Mouse (Mus musculus) spleen, adult 2 months (tissue): ENCODE results near the gene Gm48551. TPM values are rescaled to one million over a fixed set of nuclear protein-coding genes. Genes with fewer than 3 reads are reported as not detected.

Experiments used
- DNase-seq, 2 experiments: peaks; one replicate each; pipeline versions ENCODE4 v3.0.0 to v3.0.0-alpha.2; 2012 to 2021; ENCODE audit warnings: low spot score in 2 of 2, low read depth in 1 of 2
- H3K27ac ChIP-seq: fragments of 200-500 bp; 2 replicates; pipeline ENCODE4 v1.5.1; 2012; ENCODE audit warnings: low read length, inconsistent platforms; ENCODE audit not compliant: insufficient read depth
- H3K27me3 ChIP-seq: fragments of 200-500 bp; 2 replicates; pipeline ENCODE4 v1.6.1; 2012; ENCODE audit warnings: mild to moderate bottlenecking, moderate library complexity, low read length, inconsistent platforms; ENCODE audit not compliant: control insufficient read depth, insufficient read depth
- H3K36me3 ChIP-seq: fragments of 200-500 bp; 2 replicates; pipeline ENCODE4 v1.6.1; 2012; ENCODE audit warnings: mild to moderate bottlenecking, low read length, inconsistent platforms; ENCODE audit not compliant: control insufficient read depth, insufficient read depth
- H3K4me1 ChIP-seq: fragments of 200-500 bp; 2 replicates; pipeline ENCODE4 v1.6.1; 2011; ENCODE audit warnings: inconsistent platforms; ENCODE audit not compliant: control insufficient read depth, insufficient read depth, insufficient read length
- H3K4me3 ChIP-seq: fragments of 200-500 bp; 2 replicates; pipeline ENCODE4 v1.5.1; 2011; ENCODE audit warnings: mild to moderate bottlenecking, inconsistent platforms; ENCODE audit not compliant: insufficient read depth, insufficient read length; ENCODE audit errors: extremely low read depth
- CTCF ChIP-seq: fragments of 200-500 bp; IDR thresholded peaks from 2 replicates; pipeline ENCODE4 v1.5.1; 2011; ENCODE audit warnings: mild to moderate bottlenecking, inconsistent platforms; ENCODE audit not compliant: insufficient read depth, insufficient read length, insufficient replicate concordance; ENCODE audit errors: extremely low read depth
- POLR2A ChIP-seq: fragments of 200-500 bp; IDR thresholded peaks from 2 replicates; pipeline ENCODE4 v1.6.1; 2011; ENCODE audit warnings: low read depth, low read length, inconsistent platforms
- WGBS: fragments of 180-500 bp; shearing (Covaris S2); methylation state at CpG from one replicate; pipeline ENCODE4 v1.1.7; 2018; 5-methylcytosine and 5-hydroxymethylcytosine counted together
- polyA plus RNA-seq: library from polyadenylated mRNA; depleted of rRNA; stranded (reverse); fragments of >200 nt; gene quantifications from 2 replicates; pipeline ENCODE4 v1.2.3, GENCODE M21; 2012

Gm48551 gene
- polyA plus RNA-seq, 1 experiment, result 2.3 TPM

DNA sequence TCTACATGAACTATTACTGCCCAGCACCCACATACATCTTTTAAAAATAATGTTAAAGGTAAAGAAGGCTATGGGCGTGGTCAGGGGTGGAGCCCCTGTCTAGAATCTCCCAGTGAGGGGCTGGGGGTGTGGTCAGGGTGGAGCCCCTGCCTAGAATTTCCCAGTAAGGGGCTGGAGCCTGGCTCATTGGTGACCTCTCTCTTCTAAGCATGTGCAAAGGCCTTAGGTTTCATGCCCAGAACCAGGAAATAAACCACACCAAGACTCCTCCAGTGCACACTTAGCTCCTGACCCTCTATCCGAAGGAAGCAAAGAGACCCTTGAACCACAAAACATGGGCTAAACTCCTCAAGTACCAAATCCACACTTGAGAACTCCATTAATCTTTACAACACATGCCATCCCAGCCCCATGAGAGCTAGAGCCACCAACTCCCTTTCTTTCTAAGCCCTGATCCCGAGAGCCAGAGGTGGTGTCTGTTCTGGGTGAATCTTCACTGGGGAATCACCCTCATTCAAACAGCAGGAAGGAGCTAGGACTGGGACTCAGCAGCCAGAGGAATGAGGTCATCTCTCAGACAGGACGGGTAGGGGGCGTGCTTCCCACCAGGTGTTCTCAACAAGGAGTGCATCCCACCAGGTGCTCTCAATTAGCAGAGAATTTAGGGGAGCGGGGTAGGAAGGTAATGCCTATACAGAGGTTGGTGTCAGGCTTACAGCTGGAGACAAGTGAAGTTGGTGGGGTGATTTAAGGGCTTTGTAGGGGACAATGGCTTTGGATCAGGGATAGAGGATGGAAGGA, 7.5 kb upstream of the Gm48551 start:
- TF ChIP-seq POLR2A, result no peak
- TF ChIP-seq CTCF, result no peak
- Histone ChIP-seq H3K36me3 (no peaks in the 10 kb centered on the region), H3K27me3 (no peaks in the 10 kb centered on the region), H3K27ac (peak overlapping the region; percentile 0; the same call in 1 of the 2 replicates), H3K4me1 (peaks cover 16% of the 10 kb centered on the region; the same call in 1 of the 2 replicates), H3K4me3 (peak overlapping the region; percentile 85; the same call in 1 of the 2 replicates)
- WGBS, result 54% methylated on average over 6 of the region's 6 CpGs
- no peak for DNase-seq

- H3K27ac ChIP-seq, result no peak overlapping the region
- no peaks in the 10 kb centered on the region for H3K27me3 ChIP-seq
- WGBS, result 15% methylated on average over 2 of the region's 2 CpGs
- peak overlapping the region; percentile 85 for H3K4me3 ChIP-seq
- DNase-seq, result no peak
- H3K4me1 ChIP-seq, result peaks cover 16% of the 10 kb centered on the region; the same call in 1 of the 2 replicates
- TF ChIP-seq POLR2A (no peak), CTCF (no peak)
- no peaks in the 10 kb centered on the region for H3K36me3 ChIP-seq
These were observed 7.0 kb upstream of the Gm48551 start for GRCm38 (mm10) chr10:81377362-81377664.

DNA sequence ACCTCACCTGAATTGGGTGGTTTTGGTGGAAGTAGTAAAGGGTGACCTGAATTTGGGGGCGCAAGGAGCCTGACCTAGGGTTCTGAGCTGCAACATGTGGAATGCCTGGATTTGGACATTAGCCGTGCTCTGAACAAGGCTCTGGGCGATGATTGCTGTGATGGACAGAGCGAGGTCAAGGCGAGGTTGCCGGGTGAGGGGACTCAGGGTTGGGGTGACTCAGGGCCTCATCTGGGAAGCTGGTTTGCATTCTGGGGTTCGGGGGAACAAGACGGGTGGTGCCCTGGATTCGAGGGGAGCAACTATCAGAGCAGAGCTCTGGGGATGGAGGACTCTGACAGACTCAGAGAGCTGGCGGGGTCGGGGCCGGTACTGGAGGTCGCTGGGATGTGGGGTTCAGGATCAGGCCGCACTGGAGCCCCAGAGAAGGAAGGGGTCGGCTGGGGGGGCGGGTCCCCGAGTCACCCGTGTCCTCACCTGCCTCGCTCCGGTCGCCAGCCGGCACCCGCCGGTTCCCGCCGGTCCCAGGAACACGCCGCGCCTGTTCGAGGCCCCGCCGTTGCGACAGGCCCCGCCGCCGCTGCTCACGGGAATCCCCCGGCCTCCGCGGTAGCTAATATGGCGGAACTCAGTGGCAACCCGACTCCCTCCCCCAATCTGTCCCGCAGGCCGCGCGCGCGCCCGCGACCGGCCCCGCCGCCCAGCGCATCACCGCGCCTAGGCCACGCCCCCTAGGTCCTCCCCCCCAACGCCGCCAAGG, 6.3 kb upstream of the Gm48551 start, which contains the start of gene Fzr1:
Gene Fzr1, minus strand, starts transcription at position 724 of the 760 bp plus-strand sequence.
- WGBS, result 2% methylated on average over 54 of the region's 59 CpGs
- Histone ChIP-seq H3K4me1 (peaks cover 16% of the 10 kb centered on the region; the same call in 1 of the 2 replicates), H3K27me3 (no peaks in the 10 kb centered on the region), H3K4me3 (peak within 1 kb of the TSS; percentile 85), H3K27ac (peak within 1 kb of the TSS; percentile 83), H3K36me3 (no peaks in the 10 kb centered on the region)
- no peak for DNase-seq
- TF ChIP-seq POLR2A (peak; percentile 39), CTCF (no peak)

DNA sequence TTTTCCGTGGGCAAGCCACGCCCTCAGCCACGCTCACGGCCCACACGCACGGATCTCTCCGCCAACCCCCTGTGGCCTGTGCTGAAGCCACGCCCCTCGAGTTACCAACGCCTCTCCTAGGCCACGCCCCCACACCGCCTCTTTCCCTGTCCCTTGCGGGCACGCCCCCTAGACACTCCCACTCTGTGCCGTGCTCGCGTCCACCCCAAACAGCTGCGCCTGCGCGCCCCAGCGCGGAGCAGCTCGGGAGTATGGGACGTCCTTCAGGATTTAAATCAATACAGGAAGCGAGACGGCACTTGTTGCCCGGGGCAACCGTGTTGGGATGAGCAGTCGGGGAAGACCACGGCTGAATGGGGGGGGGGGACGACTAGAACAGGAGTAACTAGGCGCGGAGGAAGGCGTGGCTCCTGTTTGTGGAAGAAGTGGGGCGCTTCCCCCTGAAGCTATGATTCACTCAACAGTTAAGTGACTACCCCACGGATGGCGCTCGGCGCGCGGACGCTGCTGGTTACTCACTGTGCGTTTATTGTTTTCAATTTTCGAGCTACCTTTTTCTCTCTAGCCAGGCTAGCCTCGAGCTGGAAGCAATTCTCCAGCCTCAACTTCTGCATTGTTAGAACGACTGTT, 5.6 kb upstream of the Gm48551 start:
- Histone ChIP-seq H3K36me3 (no peaks in the 10 kb centered on the region), H3K4me1 (peaks cover 16% of the 10 kb centered on the region; the same call in 1 of the 2 replicates), H3K27ac (peak overlapping the region; percentile 74), H3K27me3 (no peaks in the 10 kb centered on the region), H3K4me3 (peak overlapping the region; percentile 85)
- under 1% methylated on average over 46 of the region's 46 CpGs for WGBS
- peak; percentile 99 to 100 for DNase-seq
- TF ChIP-seq CTCF, result no peak
- peak; percentile 35 for TF ChIP-seq POLR2A

DNA sequence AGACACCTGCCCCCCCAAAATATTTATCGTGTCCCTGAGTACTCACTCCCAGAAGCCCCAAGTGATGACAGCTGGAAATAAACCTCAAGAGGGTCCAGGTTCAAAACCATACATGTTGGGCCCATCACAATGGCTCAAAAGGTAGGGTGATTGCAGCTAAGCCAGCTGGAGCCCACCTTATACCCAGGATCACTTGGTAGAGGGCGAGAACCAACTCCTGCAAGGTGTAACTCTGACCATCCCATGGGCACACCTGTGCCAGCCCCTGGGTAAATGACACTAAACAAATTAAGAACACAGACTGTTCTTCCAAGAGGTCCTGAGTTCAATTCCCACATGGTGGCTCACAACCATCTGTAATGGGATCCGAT, 5.1 kb upstream of the Gm48551 start:
- Histone ChIP-seq H3K4me1 (peaks cover 16% of the 10 kb centered on the region; the same call in 1 of the 2 replicates), H3K27ac (peak overlapping the region; percentile 74), H3K27me3 (no peaks in the 10 kb centered on the region), H3K36me3 (no peaks in the 10 kb centered on the region), H3K4me3 (peak overlapping the region; percentile 71)
- DNase-seq, result no peak
- TF ChIP-seq CTCF (no peak), POLR2A (no peak)
- WGBS, result 57% methylated on average over 3 of the region's 3 CpGs

DNA sequence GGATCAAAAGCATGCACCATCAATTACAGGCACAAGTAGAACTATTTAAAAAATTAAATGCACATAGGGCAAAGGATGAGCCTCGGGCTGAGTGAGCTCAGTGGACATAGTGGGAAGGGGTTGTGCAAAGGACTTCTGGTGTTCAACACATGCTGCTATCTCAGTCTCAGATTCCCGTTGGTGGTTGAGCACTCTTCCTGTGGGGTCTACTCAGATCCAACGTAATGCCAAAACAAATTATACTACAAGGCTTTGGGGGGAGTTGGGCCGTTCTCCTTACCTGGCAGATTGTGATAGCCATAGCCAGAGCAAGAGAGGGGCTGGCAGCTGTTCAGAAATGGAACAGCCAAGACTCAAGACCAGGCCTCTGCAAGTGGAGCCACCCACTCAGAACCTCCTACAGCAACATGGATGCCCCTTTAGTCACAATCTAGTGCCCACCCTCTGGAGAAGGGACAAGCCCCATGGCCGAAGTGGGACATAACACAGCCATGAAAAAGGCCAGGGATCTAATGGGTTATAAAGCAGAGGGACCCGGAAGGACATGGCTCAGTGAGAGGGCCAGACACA, 4.4 kb upstream of the Gm48551 start:
- DNase-seq, result no peak
- 80% methylated on average over 6 of the region's 6 CpGs for WGBS
- Histone ChIP-seq H3K27ac (no peak overlapping the region), H3K4me1 (peaks cover 17% of the 10 kb centered on the region; the same call in 1 of the 2 replicates), H3K4me3 (no peak overlapping the region), H3K36me3 (no peaks in the 10 kb centered on the region), H3K27me3 (no peaks in the 10 kb centered on the region)
- TF ChIP-seq POLR2A (no peak), CTCF (no peak)
